Comparison of ENCODE assay signal across 26 mouse cellular contexts in genomic region chr7:98426641-98427040, GRCm38 (mm10). TPM values are rescaled to one million over a fixed set of nuclear protein-coding genes. Genes with fewer than 3 reads are reported as not detected.
"Had no signal": no experiment of that assay in that cellular context is flagged by ENCODE, and none has a peak within 500 bp of the region (broad histone marks: within the 10 kb centered on the region; RNA-seq: fewer than 3 reads in every experiment).

No protein-coding gene starts in this region.

- H3K36me3 ChIP-seq: limb, embryonic 15.5 days; midbrain, embryonic 12.5 days; midbrain, embryonic 15.5 days; neural tube, embryonic 12.5 days; neural tube, embryonic 15.5 days had no signal

- H3K4me3 ChIP-seq: left cerebral cortex, adult 2 months; limb, embryonic 15.5 days; midbrain, embryonic 12.5 days; midbrain, embryonic 15.5 days; neural tube, embryonic 12.5 days; neural tube, embryonic 15.5 days had no signal

- H3K27me3 ChIP-seq: limb, embryonic 15.5 days; midbrain, embryonic 12.5 days; midbrain, embryonic 15.5 days; neural tube, embryonic 12.5 days; neural tube, embryonic 15.5 days had no signal

- DNase-seq: kidney, adult 18-20 months; kidney, postnatal 25 days; layer of hippocampus, postnatal 36 days; liver, postnatal 0 days; lung, embryonic 14.5 days; right cerebral cortex, adult 18-20 months; right cerebral cortex, postnatal 14 days; thymus, adult 18-20 months; thymus, postnatal 36 days had no signal

- H3K27ac ChIP-seq: kidney, postnatal 0 days; left cerebral cortex, adult 2 months; limb, embryonic 15.5 days; liver, embryonic 14.5 days; midbrain, embryonic 12.5 days; midbrain, embryonic 15.5 days; neural tube, embryonic 12.5 days; neural tube, embryonic 15.5 days had no signal

- H3K4me1 ChIP-seq: midbrain, embryonic 12.5 days; midbrain, embryonic 15.5 days; neural tube, embryonic 12.5 days had no signal

RNA-seq across cellular contexts. Expression of gene Gucy2d, which starts 13.6 kb away (rescaled TPM):
- total RNA-seq: layer of hippocampus, postnatal 10 days; layer of hippocampus, postnatal 36 days; left cerebral cortex, adult 2 months; left cerebral cortex, postnatal 10 days; megakaryocyte, adult 5-6 weeks had no signal
- polyA plus RNA-seq: kidney, embryonic 14.5 days; kidney, postnatal 0 days; limb, embryonic 11.5 days; limb, embryonic 15.5 days; liver, embryonic 11.5 days; liver, embryonic 14.5 days; liver, postnatal 0 days; lung, embryonic 14.5 days; lung, postnatal 0 days; macrophage; midbrain, embryonic 12.5 days; midbrain, embryonic 15.5 days; neural tube, embryonic 12.5 days; spleen, adult 2 months had no signal
